Mouse (Mus musculus): Measurements from ENCODE around the gene Sncb. TPM values are rescaled to one million over a fixed set of nuclear protein-coding genes. Genes with fewer than 3 reads are reported as not detected.

Sncb gene
- 2.3 and 2.4 TPM in 2 replicates for polyA plus RNA-seq (2016; fragmentation: Nextera tagmentation; extraction: Ambion mirVana)

DNA sequence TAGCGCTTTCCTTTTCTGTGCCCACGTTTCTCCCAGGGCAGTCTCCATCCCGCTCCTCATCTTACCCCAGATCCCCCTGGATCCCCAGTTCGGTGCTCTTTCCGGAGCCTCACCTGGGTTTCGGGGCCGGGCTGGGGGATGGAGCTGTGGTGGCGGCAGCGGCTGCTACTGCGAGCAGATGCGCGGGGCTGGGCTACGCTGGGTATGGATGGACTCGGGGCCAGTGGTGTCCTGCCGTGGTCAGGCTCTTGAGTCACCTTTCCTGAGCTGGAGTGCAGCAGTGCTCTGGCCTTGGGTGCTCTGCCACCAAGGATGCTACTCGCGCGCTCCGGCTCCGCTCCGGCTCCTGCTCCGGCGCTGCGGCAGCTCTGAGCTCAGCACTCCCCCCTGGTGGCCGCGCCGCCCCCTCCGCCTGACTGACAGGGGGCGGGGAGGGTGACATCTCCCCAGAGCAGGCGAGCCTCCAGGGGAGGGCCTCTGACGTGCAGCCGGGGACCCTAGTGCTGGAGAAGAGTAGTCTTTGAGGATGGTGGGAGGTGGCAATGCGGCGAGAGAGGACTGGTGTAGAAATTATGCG lies at the start of gene Sncb:
Sncb (minus strand) TSS at position 404 of the 577 bp plus-strand sequence.
- DNase-seq (ENCODE audit: low spot score), result peak; percentile 70
- peaks cover 65% of the 10 kb centered on the region for H3K27me3 ChIP-seq (ENCODE audit: insufficient read depth, poor library complexity, severe bottlenecking)

DNA sequence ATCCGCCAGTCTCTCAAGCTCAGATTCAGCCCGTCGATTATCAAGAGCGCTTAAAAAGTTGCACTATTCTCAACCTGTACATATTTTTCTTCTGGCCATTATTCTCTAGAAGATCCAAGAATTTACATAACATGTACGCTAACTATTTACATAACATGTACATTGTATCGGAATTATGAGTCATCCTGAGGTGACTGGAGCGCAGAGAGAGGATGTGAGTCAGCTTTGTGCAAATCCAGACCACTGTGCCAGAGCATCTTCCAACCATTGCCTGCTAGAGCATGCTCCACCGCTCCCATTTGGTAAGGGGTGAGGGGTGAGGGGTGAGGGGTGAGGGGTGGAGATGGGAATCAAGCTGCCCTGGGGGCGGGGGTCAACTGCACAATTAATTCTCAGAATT lies 47.0 kb upstream of the Sncb start:
- peaks cover 49% of the 10 kb centered on the region for H3K27me3 ChIP-seq (ENCODE audit: insufficient read depth, poor library complexity, severe bottlenecking)
- no peak for DNase-seq (ENCODE audit: low spot score)
- peaks cover 8% of the 10 kb centered on the region for H3K4me1 ChIP-seq (replicated peaks)
- H3K36me3 ChIP-seq, result no peaks in the 10 kb centered on the region
- WGBS, result 90% methylated on average over 9 of the region's 9 CpGs
- no peak overlapping the region for H3K4me3 ChIP-seq
- H3K27ac ChIP-seq, result no peak overlapping the region
- no peaks in the 10 kb centered on the region for H3K9me3 ChIP-seq

More for the DNA sequence above, at the start of gene Sncb:
- 1% methylated on average over 35 of the region's 35 CpGs for WGBS
- no peaks in the 10 kb centered on the region for H3K36me3 ChIP-seq
- H3K4me1 ChIP-seq (replicated peaks), result peaks cover 29% of the 10 kb centered on the region
- H3K4me3 ChIP-seq, result peak within 1 kb of the TSS; percentile 57
- 0 out of 2 replicates have a peak, but pooled peaks cover 3% of the 10 kb centered on the region for H3K9me3 ChIP-seq
- H3K27ac ChIP-seq, result peak within 1 kb of the TSS; percentile 41

DNA sequence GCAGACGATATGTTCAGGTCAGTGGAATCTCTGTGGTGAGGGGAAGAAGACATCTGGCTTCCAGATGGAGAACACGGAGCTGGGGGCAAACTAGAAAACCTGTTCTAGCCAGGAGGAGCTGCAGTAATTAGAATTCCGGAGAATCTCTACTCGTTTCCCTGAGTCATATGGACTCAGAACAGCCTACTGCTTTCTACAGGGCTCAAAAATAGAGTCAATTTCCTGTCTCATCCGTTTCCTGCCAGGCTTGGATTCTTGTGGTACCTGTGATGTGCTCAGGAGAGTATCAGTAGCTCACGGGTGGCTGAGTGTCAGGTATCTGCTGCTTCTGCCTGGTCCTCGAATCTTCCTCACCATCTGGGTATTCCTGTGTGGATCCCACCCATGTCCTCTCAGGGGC lies 45.1 kb upstream of the Sncb start:
- no peak overlapping the region for H3K27ac ChIP-seq
- H3K27me3 ChIP-seq (ENCODE audit: insufficient read depth, poor library complexity, severe bottlenecking), result peaks cover 51% of the 10 kb centered on the region
- peaks cover 4% of the 10 kb centered on the region for H3K4me1 ChIP-seq (replicated peaks)
- no peak for DNase-seq (ENCODE audit: low spot score)
- H3K9me3 ChIP-seq, result no peaks in the 10 kb centered on the region
- no peak overlapping the region for H3K4me3 ChIP-seq
- 62% methylated on average over 7 of the region's 7 CpGs for WGBS
- no peaks in the 10 kb centered on the region for H3K36me3 ChIP-seq

DNA sequence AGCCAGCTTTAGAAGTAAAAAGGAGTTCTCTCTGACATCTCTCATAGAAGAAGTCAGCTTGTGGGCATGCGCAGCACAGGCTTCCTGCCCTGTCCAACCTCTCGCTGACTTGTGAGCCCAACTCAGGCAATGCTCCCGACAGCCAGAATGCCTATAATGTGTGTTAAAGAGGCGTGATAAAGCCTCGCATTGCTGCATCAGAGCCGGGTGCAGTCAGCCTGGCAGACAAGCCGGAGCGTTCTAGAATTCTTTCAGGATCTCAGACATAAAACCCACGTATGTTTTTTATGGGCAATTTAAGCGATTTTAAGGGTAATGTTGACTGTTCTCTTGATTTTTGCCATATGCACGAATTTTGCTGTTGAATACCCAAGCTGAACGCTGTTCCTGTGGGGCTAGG lies 41.7 kb upstream of the Sncb start:
- no peak for DNase-seq (ENCODE audit: low spot score)
- 83% methylated on average over 12 of the region's 12 CpGs for WGBS
- peaks cover 75% of the 10 kb centered on the region for H3K27me3 ChIP-seq (ENCODE audit: insufficient read depth, poor library complexity, severe bottlenecking)

GRCm38 (mm10) chr13:54806434-54806976 lies 40.1 kb upstream of the Sncb start:
- H3K36me3 ChIP-seq, result no peaks in the 10 kb centered on the region
- H3K27ac ChIP-seq, result peak overlapping the region; percentile 57
- H3K9me3 ChIP-seq, result no peaks in the 10 kb centered on the region
- peaks cover 82% of the 10 kb centered on the region for H3K27me3 ChIP-seq (ENCODE audit: insufficient read depth, poor library complexity, severe bottlenecking)
- H3K4me3 ChIP-seq, result peak overlapping the region; percentile 11; the same call in 1 of the 2 replicates
- peak; percentile 40 for DNase-seq (ENCODE audit: low spot score)
- WGBS, result 24% methylated on average over 13 of the region's 13 CpGs
- H3K4me1 ChIP-seq (replicated peaks), result peaks cover 16% of the 10 kb centered on the region

More for the DNA sequence above, 41.7 kb upstream of the Sncb start:
- Histone ChIP-seq H3K27ac (no peak overlapping the region), H3K9me3 (no peaks in the 10 kb centered on the region), H3K4me3 (no peak overlapping the region), H3K4me1 (replicated peaks) (peaks cover 16% of the 10 kb centered on the region), H3K36me3 (no peaks in the 10 kb centered on the region)

- H3K27ac ChIP-seq, result no peak overlapping the region
- H3K9me3 ChIP-seq, result no peaks in the 10 kb centered on the region
- H3K4me3 ChIP-seq, result no peak overlapping the region
- DNase-seq (ENCODE audit: low spot score), result peak; percentile 59
- H3K4me1 ChIP-seq (replicated peaks), result peaks cover 16% of the 10 kb centered on the region
- H3K36me3 ChIP-seq, result no peaks in the 10 kb centered on the region
- 41% methylated on average over 21 of the region's 21 CpGs for WGBS
- peaks cover 84% of the 10 kb centered on the region for H3K27me3 ChIP-seq (ENCODE audit: insufficient read depth, poor library complexity, severe bottlenecking)
Observed at GRCm38 (mm10) chr13:54805134-54805838, 38.9 kb upstream of the Sncb start.

DNA sequence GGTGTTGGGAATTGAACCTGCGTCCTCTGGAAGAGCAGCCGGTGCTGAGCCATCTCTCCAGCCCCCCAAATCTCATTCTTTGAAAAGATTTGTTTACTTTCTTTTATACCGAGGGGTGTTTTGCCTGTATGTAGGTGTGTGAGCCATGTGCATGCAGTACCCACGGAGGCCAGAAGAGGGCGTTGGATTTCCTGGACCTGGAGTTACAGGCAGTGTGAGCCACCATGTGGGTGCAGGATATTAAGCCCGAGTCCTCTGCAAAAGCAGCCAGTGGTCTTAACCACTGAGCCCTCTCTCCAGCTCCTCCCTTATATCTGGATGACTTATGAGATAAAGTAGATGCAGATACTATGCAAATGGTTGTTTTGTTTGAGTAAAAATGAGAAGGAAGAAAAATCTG lies 36.6 kb upstream of the Sncb start:
- Histone ChIP-seq H3K27me3 (ENCODE audit: insufficient read depth, poor library complexity, severe bottlenecking) (peaks cover 88% of the 10 kb centered on the region), H3K27ac (no peak overlapping the region), H3K4me3 (no peak overlapping the region), H3K9me3 (no peaks in the 10 kb centered on the region), H3K36me3 (no peaks in the 10 kb centered on the region), H3K4me1 (replicated peaks) (peaks cover 16% of the 10 kb centered on the region)
- DNase-seq (ENCODE audit: low spot score), result no peak
- 83% methylated on average over 6 of the region's 6 CpGs for WGBS

DNA sequence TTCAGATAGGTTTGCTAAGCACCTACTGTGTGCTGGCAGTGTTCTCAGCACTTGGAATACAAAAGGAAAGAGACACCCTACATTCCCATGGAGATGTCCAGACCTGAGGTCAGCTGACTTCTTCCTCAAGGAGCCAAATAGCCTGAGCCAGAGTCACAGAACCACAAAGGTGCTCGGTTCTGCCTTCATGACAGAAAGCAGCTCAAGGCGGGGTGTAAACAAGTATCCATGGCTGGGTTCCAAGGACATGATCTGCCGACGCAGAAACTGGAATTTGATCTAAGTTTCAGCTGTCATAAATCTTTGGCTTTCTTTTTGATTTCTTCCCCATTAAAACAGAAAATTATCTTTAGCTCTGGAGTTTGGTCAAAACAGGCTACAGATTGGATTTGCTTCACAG lies 33.8 kb upstream of the Sncb start:
- H3K9me3 ChIP-seq, result no peaks in the 10 kb centered on the region
- no peak overlapping the region for H3K4me3 ChIP-seq
- no peaks in the 10 kb centered on the region; the same call in 1 of the 2 replicates for H3K4me1 ChIP-seq (replicated peaks)
- H3K27me3 ChIP-seq (ENCODE audit: insufficient read depth, poor library complexity, severe bottlenecking), result peaks cover 89% of the 10 kb centered on the region
- 83% methylated on average over 4 of the region's 4 CpGs for WGBS
- no peaks in the 10 kb centered on the region for H3K36me3 ChIP-seq
- no peak overlapping the region for H3K27ac ChIP-seq
- no peak for DNase-seq (ENCODE audit: low spot score)

DNA sequence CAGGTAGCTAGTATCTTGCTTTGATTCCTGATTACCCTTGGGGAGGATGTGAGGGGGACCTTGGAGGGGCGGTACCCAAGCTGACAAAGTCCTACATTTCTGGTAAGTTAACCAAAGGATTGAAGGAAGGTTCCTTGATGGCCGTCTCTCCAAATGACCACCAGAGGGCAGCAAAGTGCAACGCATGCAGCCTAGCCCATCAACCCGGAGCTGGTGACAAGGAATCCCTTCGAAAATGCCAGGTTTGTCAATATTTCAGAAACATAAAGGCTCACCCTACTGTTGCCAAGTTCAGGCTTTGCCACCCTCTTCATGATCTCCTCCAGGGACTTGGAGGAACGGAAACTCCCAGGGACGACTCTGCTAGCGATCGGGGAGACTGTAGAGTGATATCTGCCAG lies 33.3 kb upstream of the Sncb start:
- no peaks in the 10 kb centered on the region for H3K4me1 ChIP-seq (replicated peaks)
- H3K9me3 ChIP-seq, result no peaks in the 10 kb centered on the region
- H3K36me3 ChIP-seq, result no peaks in the 10 kb centered on the region
- no peak overlapping the region for H3K27ac ChIP-seq
- peaks cover 88% of the 10 kb centered on the region for H3K27me3 ChIP-seq (ENCODE audit: insufficient read depth, poor library complexity, severe bottlenecking)
- peak; percentile 80 for DNase-seq (ENCODE audit: low spot score)
- WGBS, result 23% methylated on average over 9 of the region's 9 CpGs
- H3K4me3 ChIP-seq, result no peak overlapping the region

- no peak for DNase-seq (ENCODE audit: low spot score)
- H3K9me3 ChIP-seq, result no peaks in the 10 kb centered on the region
- no peak overlapping the region for H3K27ac ChIP-seq
- no peak overlapping the region for H3K4me3 ChIP-seq
- H3K4me1 ChIP-seq (replicated peaks), result no peaks in the 10 kb centered on the region
- WGBS, result 80% methylated on average over 10 of the region's 10 CpGs
- peaks cover 88% of the 10 kb centered on the region for H3K27me3 ChIP-seq (ENCODE audit: insufficient read depth, poor library complexity, severe bottlenecking)
- no peaks in the 10 kb centered on the region for H3K36me3 ChIP-seq
Observed at GRCm38 (mm10) chr13:54798740-54799139, 32.3 kb upstream of the Sncb start.

GRCm38 (mm10) chr13:54797861-54798643 lies 31.7 kb upstream of the Sncb start:
- H3K27me3 ChIP-seq (ENCODE audit: insufficient read depth, poor library complexity, severe bottlenecking), result peaks cover 90% of the 10 kb centered on the region

DNA sequence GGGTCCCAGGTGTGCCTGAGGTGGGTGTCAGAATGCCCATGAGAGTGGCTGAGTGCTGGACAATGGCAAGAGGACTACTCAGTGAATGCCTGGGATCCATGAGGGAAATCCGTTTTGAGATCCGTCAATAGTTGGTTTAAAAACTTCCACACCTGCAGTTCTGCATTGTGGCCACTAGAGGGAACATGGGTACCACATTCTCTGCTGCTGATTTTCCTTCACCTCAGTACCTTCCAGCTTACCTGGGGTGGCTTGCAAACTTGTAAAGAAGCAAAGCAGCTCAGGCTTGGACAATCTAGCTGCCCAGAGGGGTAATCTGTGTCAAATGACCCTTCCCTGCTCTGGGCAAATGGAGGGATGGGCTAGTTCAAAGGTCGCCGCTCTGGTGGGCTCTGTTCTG lies 31.0 kb upstream of the Sncb start:
- Histone ChIP-seq H3K36me3 (no peaks in the 10 kb centered on the region), H3K9me3 (no peaks in the 10 kb centered on the region), H3K27ac (no peak overlapping the region), H3K4me3 (no peak overlapping the region), H3K27me3 (ENCODE audit: insufficient read depth, poor library complexity, severe bottlenecking) (peaks cover 95% of the 10 kb centered on the region), H3K4me1 (replicated peaks) (peaks cover 5% of the 10 kb centered on the region)
- WGBS, result 40% methylated on average over 4 of the region's 4 CpGs
- peak; percentile 52 for DNase-seq (ENCODE audit: low spot score)

More at GRCm38 (mm10) chr13:54797861-54798643, 31.7 kb upstream of the Sncb start:
- no peak overlapping the region for H3K4me3 ChIP-seq
- WGBS, result 85% methylated on average over 16 of the region's 16 CpGs
- H3K27ac ChIP-seq, result no peak overlapping the region
- no peak for DNase-seq (ENCODE audit: low spot score)
- no peaks in the 10 kb centered on the region for H3K9me3 ChIP-seq
- H3K36me3 ChIP-seq, result no peaks in the 10 kb centered on the region
- H3K4me1 ChIP-seq (replicated peaks), result no peaks in the 10 kb centered on the region

Data from hindbrain, embryonic 10.5 days (tissue).